Mouse (Mus musculus): ENCODE data around the gene Bri3.
"Not testable (repeated sequence)": the region's sequence is repeated elsewhere in the genome, so short reads cannot be mapped to it uniquely, and the experiment has no call there.

Bri3 gene

GRCm38 (mm10) chr5:144357881-144358591, 113.8 kb downstream of the Bri3 start, which contains the start of gene Baiap2l1:
TSS of gene Baiap2l1 (minus strand) at chr5:144358112.
- peak; percentile 31 to 52 for DNase-seq (ENCODE audit: low spot score in 2 of 2)

GRCm38 (mm10) chr5:144358592-144358917, 114.3 kb downstream of the Bri3 start:
- DNase-seq (ENCODE audit: low spot score in 2 of 2): no peak

- DNase-seq (ENCODE audit: low spot score in 2 of 2): no peak
Observed at GRCm38 (mm10) chr5:144359886-144360285, 115.6 kb downstream of the Bri3 start.

GRCm38 (mm10) chr5:144360346-144360745, 116.1 kb downstream of the Bri3 start:
- no peak for DNase-seq (ENCODE audit: low spot score in 2 of 2)

GRCm38 (mm10) chr5:144364680-144365357, 120.6 kb downstream of the Bri3 start:
- no peak for DNase-seq (ENCODE audit: low spot score in 2 of 2)

- DNase-seq (ENCODE audit: low spot score in 2 of 2): not testable (repeated sequence)
Observed at GRCm38 (mm10) chr5:144366551-144366950, 122.3 kb downstream of the Bri3 start.

- no peak for DNase-seq (ENCODE audit: low spot score in 2 of 2)
Observed at GRCm38 (mm10) chr5:144368661-144369205, 124.5 kb downstream of the Bri3 start.

GRCm38 (mm10) chr5:144370986-144371385, 126.7 kb downstream of the Bri3 start:
- no peak for DNase-seq (ENCODE audit: low spot score in 2 of 2)

- DNase-seq (ENCODE audit: low spot score in 2 of 2): no peak
Observed at GRCm38 (mm10) chr5:144372177-144372576, 127.9 kb downstream of the Bri3 start.

GRCm38 (mm10) chr5:144372885-144373284, 128.6 kb downstream of the Bri3 start:
- no peak for DNase-seq (ENCODE audit: low spot score in 2 of 2)

GRCm38 (mm10) chr5:144379431-144379830, 135.2 kb downstream of the Bri3 start:
- no peak for DNase-seq (ENCODE audit: low spot score in 2 of 2)

- DNase-seq (ENCODE audit: low spot score in 2 of 2): no peak
Observed at GRCm38 (mm10) chr5:144380689-144381088, 136.5 kb downstream of the Bri3 start.

GRCm38 (mm10) chr5:144381782-144382181, 137.5 kb downstream of the Bri3 start:
- DNase-seq (ENCODE audit: low spot score in 2 of 2): no peak

GRCm38 (mm10) chr5:144383936-144384335, 139.7 kb downstream of the Bri3 start:
- DNase-seq (ENCODE audit: low spot score in 2 of 2): no peak

- DNase-seq (ENCODE audit: low spot score in 2 of 2): peak in 1 of 2 experiments; percentile 34
Observed at GRCm38 (mm10) chr5:144387851-144388250, 143.6 kb downstream of the Bri3 start.

- DNase-seq (ENCODE audit: low spot score in 2 of 2): no peak
Observed at GRCm38 (mm10) chr5:144394142-144394541, 149.9 kb downstream of the Bri3 start.

GRCm38 (mm10) chr5:144397566-144397965, 153.3 kb downstream of the Bri3 start:
- DNase-seq (ENCODE audit: low spot score in 2 of 2): no peak

GRCm38 (mm10) chr5:144400821-144401220, 156.6 kb downstream of the Bri3 start:
- DNase-seq (ENCODE audit: low spot score in 2 of 2): no peak

- no peak for DNase-seq (ENCODE audit: low spot score in 2 of 2)
Observed at GRCm38 (mm10) chr5:144406256-144406655, 162.0 kb downstream of the Bri3 start.

- DNase-seq (ENCODE audit: low spot score in 2 of 2): no peak
Observed at GRCm38 (mm10) chr5:144410666-144411065, 166.4 kb downstream of the Bri3 start.

- no peak for DNase-seq (ENCODE audit: low spot score in 2 of 2)
Observed at GRCm38 (mm10) chr5:144411702-144412101, 167.5 kb downstream of the Bri3 start.

GRCm38 (mm10) chr5:144412781-144413180, 168.5 kb downstream of the Bri3 start:
- no peak for DNase-seq (ENCODE audit: low spot score in 2 of 2)

GRCm38 (mm10) chr5:144418456-144418855, 174.2 kb downstream of the Bri3 start:
- DNase-seq (ENCODE audit: low spot score in 2 of 2): no peak
